Mouse (Mus musculus) embryonic facial prominence, embryonic 11.5 days (tissue): ENCODE data around the gene Adk. TPM values are rescaled to one million over a fixed set of nuclear protein-coding genes. Genes with fewer than 3 reads are reported as not detected.

Experiments
- ATAC-seq: fragments of 200-750 bp; cut with Nextera tagmentation; replicated peaks from 2 replicates; pipeline ENCODE4 v1.8.0; 2017; ENCODE audit warnings: low read depth; ENCODE audit not compliant: insufficient number of reproducible peaks, low FRiP score, low TSS enrichment
- DNase-seq: peaks from one replicate; pipeline ENCODE4 v3.0.0-alpha.2; 2015; ENCODE audit warnings: low spot score
- H3K27ac ChIP-seq: fragments of 300-500 bp; sonication (generic); replicated peaks from 2 replicates; pipeline ENCODE4 v1.5.1; 2014; ENCODE audit warnings: mild to moderate bottlenecking, low read depth, low read length, control low read depth
- H3K27me3 ChIP-seq: fragments of 300-500 bp; sonication (generic); 2 replicates; pipeline ENCODE4 v1.6.1; 2014; ENCODE audit warnings: mild to moderate bottlenecking, low read length, moderate library complexity, mixed read lengths; ENCODE audit not compliant: control insufficient read depth, insufficient read depth
- H3K36me3 ChIP-seq: fragments of 300-500 bp; sonication (generic); replicated peaks from 2 replicates; pipeline ENCODE4 v1.6.1; 2014; ENCODE audit warnings: low read depth, mild to moderate bottlenecking, low read length, moderate library complexity, mixed read lengths; ENCODE audit not compliant: control insufficient read depth, insufficient read depth
- H3K4me1 ChIP-seq: fragments of 300-500 bp; sonication (generic); 2 replicates; pipeline ENCODE4 v1.6.1; 2014; ENCODE audit warnings: low read length, mixed read lengths; ENCODE audit not compliant: control insufficient read depth, insufficient read depth
- H3K4me2 ChIP-seq: fragments of 300-500 bp; sonication (generic); 2 replicates; pipeline ENCODE4 v1.6.1; 2014; ENCODE audit warnings: low read depth, mild to moderate bottlenecking, control low read depth, low read length, moderate library complexity
- H3K4me3 ChIP-seq: fragments of 300-500 bp; sonication (generic); 2 replicates; pipeline ENCODE4 v1.5.1; 2014; ENCODE audit warnings: low read depth, low read length, control low read depth
- H3K9ac ChIP-seq: fragments of 300-500 bp; sonication (generic); replicated peaks from 2 replicates; pipeline ENCODE4 v1.6.1; 2014; ENCODE audit warnings: mild to moderate bottlenecking, control low read depth, low read length
- H3K9me3 ChIP-seq: fragments of 300-500 bp; sonication (generic); replicated peaks from 2 replicates; pipeline ENCODE4 v1.6.1; 2016; ENCODE audit warnings: mild to moderate bottlenecking, low read length, inconsistent platforms, mixed read lengths; ENCODE audit not compliant: control insufficient read depth
- WGBS: fragments of 180-500 bp; shearing (Covaris S2); extraction: QIAGEN DNeasy Blood & Tissue Kit; methylation state at CpG from one replicate; pipeline ENCODE4 v1.1.7; 2014; 5-methylcytosine and 5-hydroxymethylcytosine counted together
- polyA plus RNA-seq: library from polyadenylated mRNA; unstranded; fragments of >200 nt; fragmentation: Nextera tagmentation; extraction: Ambion mirVana; gene quantifications from 2 replicates; pipeline ENCODE4 v1.2.1, GENCODE M21; 2014

The Adk gene
- polyA plus RNA-seq, 1 experiment from 2014 or later = 178 TPM

DNA sequence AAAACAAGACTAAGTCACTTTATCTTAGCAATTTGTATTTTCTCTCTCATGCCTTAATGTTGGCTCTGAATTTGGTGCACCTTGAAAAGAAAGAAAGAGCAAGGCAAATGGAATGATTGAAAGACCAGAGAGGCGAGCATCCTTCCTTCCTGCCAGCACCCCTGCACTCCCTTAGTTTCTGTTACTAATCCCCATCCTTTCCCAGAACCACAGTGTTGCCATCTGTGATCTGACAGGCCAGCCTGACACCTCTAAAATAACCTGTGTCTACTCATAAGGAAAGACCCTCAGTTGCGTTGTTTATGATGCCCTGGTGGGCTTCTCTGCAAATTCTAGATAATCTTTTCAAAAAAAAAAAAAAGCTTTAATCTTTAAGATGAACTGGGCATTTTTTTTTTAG lies 319.6 kb downstream of the Adk start:
- H3K9ac ChIP-seq = no peak overlapping the region
- H3K36me3 ChIP-seq = no peaks in the 10 kb centered on the region
- no peaks in the 10 kb centered on the region for H3K27me3 ChIP-seq
- H3K9me3 ChIP-seq = no peaks in the 10 kb centered on the region
- ATAC-seq = no peak
- H3K27ac ChIP-seq = no peak overlapping the region
- no peaks in the 10 kb centered on the region for H3K4me1 ChIP-seq
- no peak for DNase-seq
- no peak overlapping the region for H3K4me2 ChIP-seq
- H3K4me3 ChIP-seq = no peak overlapping the region
- WGBS = 79% methylated on average over 2 of the region's 2 CpGs

GRCm38 (mm10) chr14:21372689-21373088 lies 320.3 kb downstream of the Adk start:
- 95% methylated on average over 5 of the region's 5 CpGs for WGBS
- Histone ChIP-seq H3K9me3 (no peaks in the 10 kb centered on the region), H3K4me1 (no peaks in the 10 kb centered on the region), H3K27ac (no peak overlapping the region), H3K4me2 (no peak overlapping the region), H3K9ac (no peak overlapping the region), H3K36me3 (no peaks in the 10 kb centered on the region), H3K4me3 (no peak overlapping the region), H3K27me3 (no peaks in the 10 kb centered on the region)
- ATAC-seq (no peak), DNase-seq (no peak)

DNA sequence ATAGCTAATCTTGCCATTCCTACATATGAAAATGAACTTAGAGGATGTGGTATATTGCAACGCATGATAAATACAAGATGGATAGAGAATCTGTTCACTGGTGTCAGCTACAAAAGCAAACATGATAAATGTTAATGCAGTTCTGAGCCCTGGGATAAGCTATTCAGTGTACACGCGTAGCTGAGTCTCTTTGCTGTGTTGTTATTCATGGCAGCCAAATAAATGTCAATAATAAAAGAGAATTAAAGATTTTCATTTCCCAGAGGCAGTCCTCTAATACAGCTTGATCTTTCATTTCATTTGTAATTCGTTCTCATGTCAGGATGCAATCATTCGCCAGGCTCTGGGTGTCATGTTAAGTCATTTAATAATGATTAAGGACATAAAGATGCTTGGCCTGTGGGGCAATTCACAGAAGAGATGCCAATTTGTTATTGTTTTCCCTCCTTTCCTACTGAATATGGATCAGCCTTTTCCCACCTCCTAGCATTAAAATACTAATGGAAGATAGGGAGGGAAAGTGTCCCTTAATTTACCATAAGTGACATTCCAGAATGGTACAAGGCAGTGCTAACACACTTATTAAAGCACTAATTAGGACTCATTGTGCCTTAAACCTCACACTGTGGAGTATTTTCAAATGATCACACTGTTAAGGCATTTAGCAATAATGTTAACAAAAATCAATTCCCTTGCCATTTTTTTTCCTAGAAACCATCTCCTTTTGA lies 331.5 kb downstream of the Adk start:
- no peaks in the 10 kb centered on the region for H3K27me3 ChIP-seq
- H3K36me3 ChIP-seq = no peaks in the 10 kb centered on the region
- no peak overlapping the region for H3K4me3 ChIP-seq
- no peak overlapping the region for H3K9ac ChIP-seq
- DNase-seq = no peak
- no peak overlapping the region for H3K27ac ChIP-seq
- no peak for ATAC-seq
- H3K9me3 ChIP-seq = no peaks in the 10 kb centered on the region
- 90% methylated on average over 5 of the region's 5 CpGs for WGBS
- H3K4me1 ChIP-seq = no peaks in the 10 kb centered on the region
- H3K4me2 ChIP-seq = no peak overlapping the region

GRCm38 (mm10) chr14:21399506-21399905 lies 347.1 kb downstream of the Adk start:
- ATAC-seq (no peak), DNase-seq (no peak)
- 94% methylated on average over 7 of the region's 7 CpGs for WGBS
- Histone ChIP-seq H3K4me2 (no peak overlapping the region), H3K9me3 (no peaks in the 10 kb centered on the region), H3K36me3 (no peaks in the 10 kb centered on the region), H3K27me3 (no peaks in the 10 kb centered on the region), H3K27ac (no peak overlapping the region), H3K4me1 (no peaks in the 10 kb centered on the region), H3K4me3 (no peak overlapping the region), H3K9ac (no peak overlapping the region)

DNA sequence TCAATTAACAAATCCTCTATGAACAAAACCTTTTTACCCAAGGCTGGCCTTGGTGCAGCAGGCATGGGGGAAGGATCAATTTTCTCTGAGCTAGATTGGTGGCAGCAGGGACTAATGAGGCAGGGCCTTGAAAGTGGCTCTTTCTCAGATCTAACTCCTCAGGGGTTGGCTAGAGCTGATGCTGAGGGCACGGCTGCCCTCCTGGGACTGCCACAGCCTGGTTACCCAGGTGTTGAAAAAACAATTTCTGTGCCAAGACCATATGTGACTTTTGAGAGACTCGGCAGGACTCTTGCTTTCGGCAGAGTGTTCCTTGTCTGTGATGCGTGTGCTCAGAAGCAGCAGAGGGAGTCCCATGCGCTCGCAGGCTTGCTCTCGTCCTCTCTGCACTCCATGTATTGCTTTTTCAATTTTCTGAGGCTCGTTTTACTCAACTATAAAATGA lies 349.8 kb downstream of the Adk start:
- H3K36me3 ChIP-seq = no peaks in the 10 kb centered on the region
- no peaks in the 10 kb centered on the region for H3K27me3 ChIP-seq
- no peaks in the 10 kb centered on the region for H3K4me1 ChIP-seq
- H3K9me3 ChIP-seq = no peaks in the 10 kb centered on the region
- H3K9ac ChIP-seq = no peak overlapping the region
- ATAC-seq (no peak), DNase-seq (peak; percentile 20)
- H3K27ac ChIP-seq = no peak overlapping the region
- 65% methylated on average over 8 of the region's 8 CpGs for WGBS
- no peak overlapping the region for H3K4me2 ChIP-seq
- H3K4me3 ChIP-seq = no peak overlapping the region

- no peaks in the 10 kb centered on the region for H3K36me3 ChIP-seq
- H3K27me3 ChIP-seq = no peaks in the 10 kb centered on the region
- H3K9me3 ChIP-seq = no peaks in the 10 kb centered on the region
- no peak overlapping the region for H3K4me2 ChIP-seq
- no peaks in the 10 kb centered on the region for H3K4me1 ChIP-seq
- no peak overlapping the region for H3K4me3 ChIP-seq
- ATAC-seq (no peak), DNase-seq (no peak)
- WGBS = 75% methylated on average over 8 of the region's 8 CpGs
- no peak overlapping the region for H3K9ac ChIP-seq
- H3K27ac ChIP-seq = no peak overlapping the region
Observed at GRCm38 (mm10) chr14:21402621-21403405, 350.4 kb downstream of the Adk start.

- no peak overlapping the region for H3K4me3 ChIP-seq
- H3K36me3 ChIP-seq = no peaks in the 10 kb centered on the region
- H3K9me3 ChIP-seq = no peaks in the 10 kb centered on the region
- no peaks in the 10 kb centered on the region for H3K4me1 ChIP-seq
- ATAC-seq (no peak), DNase-seq (no peak)
- H3K4me2 ChIP-seq = no peak overlapping the region
- no peaks in the 10 kb centered on the region for H3K27me3 ChIP-seq
- 71% methylated on average over 5 of the region's 5 CpGs for WGBS
- H3K27ac ChIP-seq = no peak overlapping the region
- no peak overlapping the region for H3K9ac ChIP-seq
Observed at GRCm38 (mm10) chr14:21406946-21407345, 354.6 kb downstream of the Adk start.

GRCm38 (mm10) chr14:21408846-21409245 lies 356.5 kb downstream of the Adk start:
- no peak overlapping the region for H3K4me3 ChIP-seq
- no peaks in the 10 kb centered on the region for H3K27me3 ChIP-seq
- no peaks in the 10 kb centered on the region for H3K9me3 ChIP-seq
- H3K27ac ChIP-seq = no peak overlapping the region
- H3K4me1 ChIP-seq = no peaks in the 10 kb centered on the region
- no peak overlapping the region for H3K4me2 ChIP-seq
- WGBS = 80% methylated on average over 4 of the region's 4 CpGs
- no peak for ATAC-seq
- DNase-seq = no peak
- no peaks in the 10 kb centered on the region for H3K36me3 ChIP-seq
- H3K9ac ChIP-seq = no peak overlapping the region
